Mouse (Mus musculus): ENCODE results near the gene Polr1c.

GRCm38 (mm10) chr17:46259675-46260074 is 11.8 kb upstream of the Polr1c start:
- no peak for TF ChIP-seq POLR2A (IDR thresholded peaks at IDR 0.05; ENCODE audit: extremely low read depth, insufficient read depth, low read length)
- no peak for TF ChIP-seq CTCF (IDR thresholded peaks at IDR 0.05; ENCODE audit: low read depth, low read length)

Data from liver, adult 2 months (tissue).